Mouse (Mus musculus): ENCODE data around the gene Rsu1. TPM values are rescaled to one million over a fixed set of nuclear protein-coding genes. Genes with fewer than 3 reads are reported as not detected.

The Rsu1 gene
- polyA plus RNA-seq, 1 experiment from 2014 or later, result 81.1 TPM

GRCm38 (mm10) chr2:13270736-13271135, 479 bp downstream of the Rsu1 start:
- Histone ChIP-seq H3K4me1 (replicated peaks; ENCODE audit: control insufficient read depth, insufficient read depth, low read length) (no peaks in the 10 kb centered on the region), H3K27me3 (ENCODE audit: control insufficient read depth, insufficient read depth, low read length) (no peaks in the 10 kb centered on the region), H3K9ac (ENCODE audit: low read depth, low read length) (peak overlapping the region; percentile 63), H3K4me3 (ENCODE audit: low read depth, low read length) (peak overlapping the region; percentile 53), H3K27ac (ENCODE audit: low read depth, low read length) (no peak overlapping the region), H3K36me3 (ENCODE audit: control insufficient read depth, insufficient read depth, low read length) (no peaks in the 10 kb centered on the region), H3K4me2 (replicated peaks; ENCODE audit: low read depth, low read length) (peak overlapping the region; percentile 59), H3K9me3 (ENCODE audit: control insufficient read depth, low read length) (no peaks in the 10 kb centered on the region)
- ATAC-seq (ENCODE audit: low FRiP score) (no peak), DNase-seq (ENCODE audit: low spot score) (no peak)
- WGBS, result 54% methylated on average over 8 of the region's 8 CpGs

GRCm38 (mm10) chr2:13268681-13269293, 2.4 kb downstream of the Rsu1 start:
- H3K27me3 ChIP-seq (ENCODE audit: control insufficient read depth, insufficient read depth, low read length), result no peaks in the 10 kb centered on the region
- WGBS, result 94% methylated on average over 4 of the region's 4 CpGs
- H3K4me1 ChIP-seq (replicated peaks; ENCODE audit: control insufficient read depth, insufficient read depth, low read length), result no peaks in the 10 kb centered on the region
- H3K9me3 ChIP-seq (ENCODE audit: control insufficient read depth, low read length), result no peaks in the 10 kb centered on the region
- DNase-seq (ENCODE audit: low spot score) (no peak), ATAC-seq (ENCODE audit: low FRiP score) (no peak)
- H3K9ac ChIP-seq (ENCODE audit: low read depth, low read length), result no peak overlapping the region
- no peak overlapping the region for H3K4me3 ChIP-seq (ENCODE audit: low read depth, low read length)
- H3K27ac ChIP-seq (ENCODE audit: low read depth, low read length), result no peak overlapping the region
- no peaks in the 10 kb centered on the region for H3K36me3 ChIP-seq (ENCODE audit: control insufficient read depth, insufficient read depth, low read length)
- no peak overlapping the region for H3K4me2 ChIP-seq (replicated peaks; ENCODE audit: low read depth, low read length)

- 45% methylated on average over 4 of the region's 4 CpGs for WGBS
- Histone ChIP-seq H3K36me3 (ENCODE audit: control insufficient read depth, insufficient read depth, low read length) (no peaks in the 10 kb centered on the region), H3K4me3 (ENCODE audit: low read depth, low read length) (no peak overlapping the region), H3K9ac (ENCODE audit: low read depth, low read length) (no peak overlapping the region), H3K9me3 (ENCODE audit: control insufficient read depth, low read length) (no peaks in the 10 kb centered on the region), H3K4me2 (replicated peaks; ENCODE audit: low read depth, low read length) (no peak overlapping the region), H3K27ac (ENCODE audit: low read depth, low read length) (no peak overlapping the region), H3K27me3 (ENCODE audit: control insufficient read depth, insufficient read depth, low read length) (no peaks in the 10 kb centered on the region), H3K4me1 (replicated peaks; ENCODE audit: control insufficient read depth, insufficient read depth, low read length) (no peaks in the 10 kb centered on the region)
- DNase-seq (ENCODE audit: low spot score) (peak; percentile 72), ATAC-seq (ENCODE audit: low FRiP score) (0 out of 2 replicates have a peak, but pooled peaks have one; percentile 45)
Observed at GRCm38 (mm10) chr2:13264875-13265274, 6.3 kb downstream of the Rsu1 start.

GRCm38 (mm10) chr2:13263150-13263549, 8.1 kb downstream of the Rsu1 start:
- WGBS, result 89% methylated on average over 4 of the region's 4 CpGs
- DNase-seq (ENCODE audit: low spot score), result no peak
- H3K9ac ChIP-seq (ENCODE audit: low read depth, low read length), result no peak overlapping the region
- H3K27me3 ChIP-seq (ENCODE audit: control insufficient read depth, insufficient read depth, low read length), result no peaks in the 10 kb centered on the region
- H3K27ac ChIP-seq (ENCODE audit: low read depth, low read length), result no peak overlapping the region
- no peaks in the 10 kb centered on the region for H3K9me3 ChIP-seq (ENCODE audit: control insufficient read depth, low read length)
- H3K4me2 ChIP-seq (replicated peaks; ENCODE audit: low read depth, low read length), result no peak overlapping the region
- H3K36me3 ChIP-seq (ENCODE audit: control insufficient read depth, insufficient read depth, low read length), result no peaks in the 10 kb centered on the region
- no peak for ATAC-seq (ENCODE audit: low FRiP score)
- H3K4me1 ChIP-seq (replicated peaks; ENCODE audit: control insufficient read depth, insufficient read depth, low read length), result no peaks in the 10 kb centered on the region
- no peak overlapping the region for H3K4me3 ChIP-seq (ENCODE audit: low read depth, low read length)

GRCm38 (mm10) chr2:13258606-13259005, 12.6 kb downstream of the Rsu1 start:
- DNase-seq (ENCODE audit: low spot score) (no peak), ATAC-seq (ENCODE audit: low FRiP score) (no peak)
- H3K9ac ChIP-seq (ENCODE audit: low read depth, low read length), result no peak overlapping the region
- no peak overlapping the region for H3K4me3 ChIP-seq (ENCODE audit: low read depth, low read length)
- no peaks in the 10 kb centered on the region for H3K36me3 ChIP-seq (ENCODE audit: control insufficient read depth, insufficient read depth, low read length)
- H3K9me3 ChIP-seq (ENCODE audit: control insufficient read depth, low read length), result no peaks in the 10 kb centered on the region
- H3K4me1 ChIP-seq (replicated peaks; ENCODE audit: control insufficient read depth, insufficient read depth, low read length), result no peaks in the 10 kb centered on the region
- no peaks in the 10 kb centered on the region for H3K27me3 ChIP-seq (ENCODE audit: control insufficient read depth, insufficient read depth, low read length)
- WGBS, result 86% methylated on average over 2 of the region's 2 CpGs
- H3K27ac ChIP-seq (ENCODE audit: low read depth, low read length), result no peak overlapping the region
- no peak overlapping the region for H3K4me2 ChIP-seq (replicated peaks; ENCODE audit: low read depth, low read length)

GRCm38 (mm10) chr2:13240711-13241110, 30.5 kb downstream of the Rsu1 start:
- H3K27ac ChIP-seq (ENCODE audit: low read depth, low read length), result no peak overlapping the region
- no peaks in the 10 kb centered on the region for H3K9me3 ChIP-seq (ENCODE audit: control insufficient read depth, low read length)
- ATAC-seq (ENCODE audit: low FRiP score), result peak; percentile 34; the same call in 1 of the 2 replicates
- H3K4me2 ChIP-seq (replicated peaks; ENCODE audit: low read depth, low read length), result no peak overlapping the region
- no peaks in the 10 kb centered on the region for H3K4me1 ChIP-seq (replicated peaks; ENCODE audit: control insufficient read depth, insufficient read depth, low read length)
- DNase-seq (ENCODE audit: low spot score), result no peak
- H3K9ac ChIP-seq (ENCODE audit: low read depth, low read length), result no peak overlapping the region
- H3K36me3 ChIP-seq (ENCODE audit: control insufficient read depth, insufficient read depth, low read length), result no peaks in the 10 kb centered on the region
- 73% methylated on average over 9 of the region's 9 CpGs for WGBS
- no peak overlapping the region for H3K4me3 ChIP-seq (ENCODE audit: low read depth, low read length)
- H3K27me3 ChIP-seq (ENCODE audit: control insufficient read depth, insufficient read depth, low read length), result no peaks in the 10 kb centered on the region

- peak; percentile 75 for DNase-seq (ENCODE audit: low spot score)
- WGBS, result 77% methylated on average over 8 of the region's 8 CpGs
- Histone ChIP-seq H3K4me1 (replicated peaks; ENCODE audit: control insufficient read depth, insufficient read depth, low read length) (no peaks in the 10 kb centered on the region), H3K27me3 (ENCODE audit: control insufficient read depth, insufficient read depth, low read length) (no peaks in the 10 kb centered on the region), H3K9me3 (ENCODE audit: control insufficient read depth, low read length) (no peaks in the 10 kb centered on the region), H3K36me3 (ENCODE audit: control insufficient read depth, insufficient read depth, low read length) (no peaks in the 10 kb centered on the region), H3K4me3 (ENCODE audit: low read depth, low read length) (no peak overlapping the region), H3K4me2 (replicated peaks; ENCODE audit: low read depth, low read length) (no peak overlapping the region), H3K27ac (ENCODE audit: low read depth, low read length) (no peak overlapping the region), H3K9ac (ENCODE audit: low read depth, low read length) (no peak overlapping the region)
- ATAC-seq (ENCODE audit: low FRiP score), result no peak
Observed at GRCm38 (mm10) chr2:13237140-13237901, 33.9 kb downstream of the Rsu1 start.

- 78% methylated on average over 5 of the region's 5 CpGs for WGBS
- no peak for DNase-seq (ENCODE audit: low spot score)
- H3K4me1 ChIP-seq (replicated peaks; ENCODE audit: control insufficient read depth, insufficient read depth, low read length), result no peaks in the 10 kb centered on the region
- H3K4me3 ChIP-seq (ENCODE audit: low read depth, low read length), result no peak overlapping the region
- no peak overlapping the region for H3K9ac ChIP-seq (ENCODE audit: low read depth, low read length)
- no peaks in the 10 kb centered on the region for H3K36me3 ChIP-seq (ENCODE audit: control insufficient read depth, insufficient read depth, low read length)
- H3K27me3 ChIP-seq (ENCODE audit: control insufficient read depth, insufficient read depth, low read length), result no peaks in the 10 kb centered on the region
- no peaks in the 10 kb centered on the region for H3K9me3 ChIP-seq (ENCODE audit: control insufficient read depth, low read length)
- H3K27ac ChIP-seq (ENCODE audit: low read depth, low read length), result no peak overlapping the region
- ATAC-seq (ENCODE audit: low FRiP score), result no peak
- H3K4me2 ChIP-seq (replicated peaks; ENCODE audit: low read depth, low read length), result no peak overlapping the region
Observed at GRCm38 (mm10) chr2:13235696-13236095, 35.5 kb downstream of the Rsu1 start.

GRCm38 (mm10) chr2:13234796-13235195, 36.4 kb downstream of the Rsu1 start:
- Histone ChIP-seq H3K4me3 (ENCODE audit: low read depth, low read length) (no peak overlapping the region), H3K27ac (ENCODE audit: low read depth, low read length) (no peak overlapping the region), H3K9ac (ENCODE audit: low read depth, low read length) (no peak overlapping the region), H3K27me3 (ENCODE audit: control insufficient read depth, insufficient read depth, low read length) (no peaks in the 10 kb centered on the region), H3K36me3 (ENCODE audit: control insufficient read depth, insufficient read depth, low read length) (no peaks in the 10 kb centered on the region), H3K9me3 (ENCODE audit: control insufficient read depth, low read length) (no peaks in the 10 kb centered on the region), H3K4me2 (replicated peaks; ENCODE audit: low read depth, low read length) (no peak overlapping the region), H3K4me1 (replicated peaks; ENCODE audit: control insufficient read depth, insufficient read depth, low read length) (no peaks in the 10 kb centered on the region)
- ATAC-seq (ENCODE audit: low FRiP score) (no peak), DNase-seq (ENCODE audit: low spot score) (no peak)
- 88% methylated on average over 10 of the region's 10 CpGs for WGBS
